Mouse (Mus musculus) kidney, postnatal 0 days (tissue): ENCODE measurements at regions not wholly inside any gene's neighbourhood (a gene's known extent, or its start where the extent isn't known, plus 50 kb on each side); places are given as distances from the start of the nearest gene placed in this dataset.

ENCODE experiments used
- ATAC-seq: fragments of 200-750 bp; cut with Nextera tagmentation; replicated peaks from 2 replicates; pipeline ENCODE4 v1.8.0; 2017; ENCODE audit warnings: low read depth, moderate number of reproducible peaks, moderate TSS enrichment, moderate library complexity; ENCODE audit not compliant: low FRiP score
- DNase-seq: peaks from one replicate; pipeline ENCODE4 v3.0.0-alpha.2; 2016; ENCODE audit warnings: low spot score
- H3K27ac ChIP-seq: fragments of 300-500 bp; sonication (generic); 2 replicates; pipeline ENCODE4 v1.5.1; 2014; ENCODE audit warnings: mild to moderate bottlenecking
- H3K27me3 ChIP-seq: fragments of 300-500 bp; sonication (generic); 2 replicates; pipeline ENCODE4 v1.6.1; 2014; ENCODE audit warnings: low read length, mixed read lengths; ENCODE audit not compliant: insufficient read depth
- H3K36me3 ChIP-seq: fragments of 300-500 bp; sonication (generic); 2 replicates; pipeline ENCODE4 v1.6.1; 2014; ENCODE audit warnings: low read length, mixed read lengths; ENCODE audit not compliant: insufficient read depth
- H3K4me1 ChIP-seq: fragments of 300-500 bp; sonication (generic); replicated peaks from 2 replicates; pipeline ENCODE4 v1.6.1; 2014; ENCODE audit warnings: antibody characterized with exemption, low read length, mixed read lengths; ENCODE audit not compliant: insufficient read depth
- H3K4me2 ChIP-seq: fragments of 300-500 bp; sonication (generic); 2 replicates; pipeline ENCODE4 v1.6.1; 2014; ENCODE audit warnings: mild to moderate bottlenecking, low read length, moderate library complexity, mixed read lengths
- H3K4me3 ChIP-seq: fragments of 300-500 bp; sonication (generic); replicated peaks from 2 replicates; pipeline ENCODE4 v1.5.1; 2014; ENCODE audit warnings: low read depth, low read length
- H3K9ac ChIP-seq: fragments of 300-500 bp; sonication (generic); 2 replicates; pipeline ENCODE4 v1.6.1; 2014; ENCODE audit warnings: low read depth, low read length
- H3K9me3 ChIP-seq: fragments of 300-500 bp; sonication (generic); replicated peaks from 2 replicates; pipeline ENCODE4 v1.6.1; 2016; ENCODE audit warnings: low read length, inconsistent platforms, mixed read lengths
- CTCF ChIP-seq: IDR thresholded peaks from 2 replicates; pipeline ENCODE4 v1.5.1; 2016; ENCODE audit warnings: antibody characterized with exemption, low read depth, mild to moderate bottlenecking, moderate library complexity
- WGBS: fragments of 180-500 bp; shearing (Covaris S2); extraction: QIAGEN DNeasy Blood & Tissue Kit; methylation state at CpG from one replicate; pipeline ENCODE4 v1.1.7; 2014; 5-methylcytosine and 5-hydroxymethylcytosine counted together

DNA sequence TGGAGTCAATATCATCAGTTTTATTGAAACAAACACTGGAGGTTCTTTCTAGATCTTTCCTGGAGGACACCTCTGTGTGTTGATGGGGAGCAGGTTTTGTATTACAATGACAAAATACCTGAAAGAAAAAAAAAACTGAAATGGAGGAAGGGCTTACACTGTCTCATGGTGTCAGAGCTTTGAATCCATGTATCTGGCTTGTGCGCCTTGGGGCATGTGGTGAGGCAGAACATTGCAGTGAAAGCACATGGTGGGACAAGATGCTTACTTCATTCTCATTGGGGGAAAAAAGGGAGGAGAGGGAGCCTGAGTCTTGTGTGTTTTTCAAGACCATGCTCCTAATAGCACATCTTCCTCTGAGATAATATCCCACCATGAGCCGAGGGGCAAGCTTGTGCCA lies 368.3 kb downstream of the Inhba start:
- no peak for TF ChIP-seq CTCF
- no peaks in the 10 kb centered on the region for H3K36me3 ChIP-seq
- H3K4me3 ChIP-seq: no peak overlapping the region
- H3K27me3 ChIP-seq: no peaks in the 10 kb centered on the region
- no peak for ATAC-seq
- no peaks in the 10 kb centered on the region for H3K9me3 ChIP-seq
- H3K9ac ChIP-seq: no peak overlapping the region
- 91% methylated on average over 2 of the region's 2 CpGs for WGBS
- H3K4me1 ChIP-seq: no peaks in the 10 kb centered on the region
- no peak overlapping the region for H3K4me2 ChIP-seq
- no peak overlapping the region for H3K27ac ChIP-seq
- DNase-seq: no peak

- Histone ChIP-seq H3K4me3 (no peak overlapping the region), H3K9ac (no peak overlapping the region), H3K4me1 (no peaks in the 10 kb centered on the region), H3K9me3 (no peaks in the 10 kb centered on the region), H3K27ac (no peak overlapping the region), H3K4me2 (no peak overlapping the region), H3K36me3 (no peaks in the 10 kb centered on the region), H3K27me3 (no peaks in the 10 kb centered on the region)
- 74% methylated on average over 5 of the region's 5 CpGs for WGBS
- TF ChIP-seq CTCF: no peak
- no peak for DNase-seq
- no peak for ATAC-seq
These were observed 371.4 kb downstream of the Inhba start for GRCm38 (mm10) chr13:16382936-16383511.

DNA sequence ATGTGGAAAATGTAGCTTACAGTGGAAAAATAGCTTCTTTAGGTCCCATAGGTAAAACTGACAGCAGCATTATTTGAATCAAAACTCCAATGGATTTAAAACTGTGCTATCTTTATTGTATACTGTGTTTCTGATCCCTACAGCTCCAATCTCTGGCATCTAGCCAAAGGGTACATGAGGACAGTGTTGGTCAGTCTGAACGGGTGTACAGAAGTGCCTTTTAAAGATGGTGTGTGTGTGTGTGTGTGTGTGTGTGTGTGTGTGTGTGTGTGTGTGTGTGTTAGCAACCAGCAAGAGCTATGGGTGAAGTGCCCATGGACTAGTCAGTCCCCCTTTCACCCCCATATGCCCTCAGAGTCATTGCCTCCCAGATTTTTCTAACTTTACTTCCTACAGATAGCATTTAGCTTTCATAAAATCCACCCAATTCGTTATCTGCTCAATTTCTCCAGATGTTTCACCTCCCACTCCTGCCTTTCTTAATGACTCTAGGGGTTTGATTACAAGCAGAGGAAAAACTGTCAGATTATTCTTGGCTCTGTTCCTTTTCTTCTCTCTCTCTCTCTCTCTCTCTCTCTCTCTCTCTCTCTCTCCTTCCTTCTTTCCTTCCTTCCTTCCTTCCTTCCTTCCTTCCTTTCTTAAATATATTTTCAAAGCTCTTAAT lies 404.8 kb downstream of the Inhba start:
- Histone ChIP-seq H3K4me1 (no peaks in the 10 kb centered on the region), H3K27me3 (no peaks in the 10 kb centered on the region), H3K4me3 (no peak overlapping the region), H3K27ac (no peak overlapping the region), H3K9me3 (no peaks in the 10 kb centered on the region), H3K4me2 (no peak overlapping the region), H3K36me3 (no peaks in the 10 kb centered on the region), H3K9ac (no peak overlapping the region)
- peak; percentile 20 for DNase-seq
- peak; percentile 61; the same call in 1 of the 2 replicates for ATAC-seq
- 18% methylated on average over 2 of the region's 2 CpGs for WGBS
- no peak for TF ChIP-seq CTCF

GRCm38 (mm10) chr13:16424147-16424546 lies 412.5 kb downstream of the Inhba start:
- H3K27me3 ChIP-seq: no peaks in the 10 kb centered on the region
- WGBS: 85% methylated on average over 2 of the region's 2 CpGs
- H3K4me3 ChIP-seq: no peak overlapping the region
- no peak overlapping the region for H3K9ac ChIP-seq
- ATAC-seq (no peak), DNase-seq (no peak)
- no peak for TF ChIP-seq CTCF
- H3K27ac ChIP-seq: no peak overlapping the region
- H3K9me3 ChIP-seq: no peaks in the 10 kb centered on the region
- no peak overlapping the region for H3K4me2 ChIP-seq
- H3K36me3 ChIP-seq: no peaks in the 10 kb centered on the region
- no peaks in the 10 kb centered on the region for H3K4me1 ChIP-seq

GRCm38 (mm10) chr13:16435436-16435835 lies 423.8 kb downstream of the Inhba start:
- no peaks in the 10 kb centered on the region for H3K4me1 ChIP-seq
- no peak for ATAC-seq
- no peaks in the 10 kb centered on the region for H3K9me3 ChIP-seq
- 73% methylated on average over 2 of the region's 2 CpGs for WGBS
- H3K27ac ChIP-seq: no peak overlapping the region
- H3K36me3 ChIP-seq: no peaks in the 10 kb centered on the region
- H3K9ac ChIP-seq: no peak overlapping the region
- no peak overlapping the region for H3K4me2 ChIP-seq
- no peaks in the 10 kb centered on the region for H3K27me3 ChIP-seq
- TF ChIP-seq CTCF: no peak
- no peak for DNase-seq
- H3K4me3 ChIP-seq: no peak overlapping the region

DNA sequence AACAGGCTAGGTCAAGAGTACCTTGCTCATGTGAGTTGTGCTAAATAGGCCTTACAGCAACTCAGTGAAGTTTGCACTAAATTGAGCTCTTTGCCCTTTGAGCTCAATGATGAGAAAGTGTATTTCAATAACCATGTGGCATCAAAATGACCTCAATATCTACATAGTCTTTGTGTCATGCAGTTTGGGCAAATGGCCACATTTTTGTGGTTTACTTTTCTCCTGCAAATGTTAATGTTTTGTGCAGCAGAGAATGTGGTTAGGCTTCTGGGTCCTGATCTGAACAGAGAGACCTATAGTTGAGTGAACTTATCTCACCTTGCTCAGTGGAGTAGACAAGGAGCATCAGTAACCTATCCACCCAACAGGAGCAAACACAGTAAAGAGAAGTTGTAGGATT lies 441.6 kb downstream of the Inhba start:
- ATAC-seq (no peak), DNase-seq (no peak)
- TF ChIP-seq CTCF: no peak
- Histone ChIP-seq H3K9me3 (no peaks in the 10 kb centered on the region), H3K36me3 (no peaks in the 10 kb centered on the region), H3K27me3 (no peaks in the 10 kb centered on the region), H3K4me2 (no peak overlapping the region), H3K27ac (no peak overlapping the region), H3K4me3 (no peak overlapping the region), H3K4me1 (no peaks in the 10 kb centered on the region), H3K9ac (no peak overlapping the region)

DNA sequence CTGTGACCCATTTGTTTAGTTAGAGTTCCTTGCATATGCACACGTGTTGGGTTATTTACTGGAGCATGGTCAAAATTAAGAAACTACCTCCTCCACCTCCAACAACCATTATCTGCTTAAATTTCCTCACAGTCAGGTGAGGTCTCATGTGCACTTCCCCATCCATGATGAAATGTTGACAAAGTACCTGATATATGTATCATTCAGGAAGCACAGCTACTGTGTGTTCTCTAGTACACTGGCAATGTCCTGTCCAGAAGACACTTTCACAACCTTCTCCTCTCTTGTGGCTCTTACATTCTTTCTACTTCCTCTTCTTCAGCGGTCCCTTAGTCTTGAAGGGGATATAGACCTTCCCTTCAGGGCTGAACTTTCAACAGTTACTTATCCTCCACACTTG lies 448.1 kb downstream of the Inhba start:
- H3K27ac ChIP-seq: no peak overlapping the region
- no peaks in the 10 kb centered on the region for H3K9me3 ChIP-seq
- H3K27me3 ChIP-seq: no peaks in the 10 kb centered on the region
- no peak overlapping the region for H3K4me2 ChIP-seq
- H3K4me3 ChIP-seq: no peak overlapping the region
- DNase-seq (no peak), ATAC-seq (no peak)
- no peak for TF ChIP-seq CTCF
- H3K4me1 ChIP-seq: no peaks in the 10 kb centered on the region
- WGBS: 78% methylated on average over 2 of the region's 2 CpGs
- no peak overlapping the region for H3K9ac ChIP-seq
- no peaks in the 10 kb centered on the region for H3K36me3 ChIP-seq
